In genomic region chr9:51766175-51767062, GRCm38 (mm10) we compare ENCODE assay signal across 7 mouse cellular contexts. TPM values are rescaled to one million over a fixed set of nuclear protein-coding genes. Genes with fewer than 3 reads are reported as not detected.
DNase-seq lines count a peak whose midpoint lies in the region; ATAC-seq lines count a peak whose summit lies in the region.

No protein-coding gene starts in this region.

- peak overlapping the region; percentile 86; the same call in 1 of the 2 replicates for H3K27ac ChIP-seq in hindbrain, embryonic 12.5 days
- H3K27ac ChIP-seq in limb, embryonic 13.5 days, result no peak overlapping the region
- no peak overlapping the region for H3K27ac ChIP-seq in neural tube, embryonic 11.5 days (ENCODE audit: low read depth, low read length)

- peaks cover 18% of the 10 kb centered on the region for H3K4me1 ChIP-seq in hindbrain, embryonic 12.5 days
- peaks cover 25% of the 10 kb centered on the region for H3K4me1 ChIP-seq in limb, embryonic 13.5 days
- H3K4me1 ChIP-seq in neural tube, embryonic 11.5 days (ENCODE audit: control insufficient read depth, insufficient read depth, low read length), result peaks cover 4% of the 10 kb centered on the region; the same call in 1 of the 2 replicates

- no peaks in the 10 kb centered on the region for H3K36me3 ChIP-seq in hindbrain, embryonic 12.5 days
- H3K36me3 ChIP-seq in limb, embryonic 13.5 days, result no peaks in the 10 kb centered on the region
- H3K36me3 ChIP-seq in neural tube, embryonic 11.5 days (ENCODE audit: control insufficient read depth, insufficient read depth, low read length), result no peaks in the 10 kb centered on the region

- H3K9me3 ChIP-seq in hindbrain, embryonic 12.5 days (replicated peaks), result no peaks in the 10 kb centered on the region
- H3K9me3 ChIP-seq in limb, embryonic 13.5 days, result no peaks in the 10 kb centered on the region
- no peaks in the 10 kb centered on the region for H3K9me3 ChIP-seq in neural tube, embryonic 11.5 days (ENCODE audit: control insufficient read depth, low read length)

- under 1% methylated on average over 29 of the region's 29 CpGs for WGBS in hindbrain, embryonic 12.5 days
- under 1% methylated on average over 17 of the region's 29 CpGs for WGBS in limb, embryonic 13.5 days
- WGBS in neural tube, embryonic 11.5 days, result 0% methylated on average over 29 of the region's 29 CpGs

- DNase-seq in CD4-positive helper T cell, adult 2 months (ENCODE audit: low read depth, low spot score), result peak; percentile 29
- peak; percentile 49 to 63 for DNase-seq in cerebellum, postnatal 36 days
- DNase-seq in neural tube, embryonic 11.5 days (ENCODE audit: low spot score), result peak; percentile 69

- peak overlapping the region; percentile 80 for H3K4me2 ChIP-seq in hindbrain, embryonic 12.5 days (replicated peaks)
- peak overlapping the region; percentile 89 for H3K4me2 ChIP-seq in limb, embryonic 13.5 days (replicated peaks)
- peak overlapping the region; percentile 74 for H3K4me2 ChIP-seq in neural tube, embryonic 11.5 days (ENCODE audit: low read depth)

- ATAC-seq in CD4-positive, CD25-positive, alpha-beta regulatory T cell, adult 4 months, result peak; percentile 25
- peak; percentile 46 for ATAC-seq in hindbrain, embryonic 12.5 days (ENCODE audit: low FRiP score)
- ATAC-seq in limb, embryonic 13.5 days (ENCODE audit: low FRiP score, low read depth), result no peak
- peak; percentile 54 for ATAC-seq in neural tube, embryonic 11.5 days (ENCODE audit: insufficient read depth, low FRiP score, low TSS enrichment)
- ATAC-seq in megakaryocyte-erythroid progenitor cell, adult 5-6 weeks (replicated peaks; ENCODE audit: low FRiP score, low TSS enrichment, poor library complexity, severe bottlenecking), result no peak

- H3K27me3 ChIP-seq in hindbrain, embryonic 12.5 days, result peaks cover 19% of the 10 kb centered on the region
- peaks cover 65% of the 10 kb centered on the region for H3K27me3 ChIP-seq in limb, embryonic 13.5 days
- H3K27me3 ChIP-seq in neural tube, embryonic 11.5 days (ENCODE audit: control insufficient read depth, insufficient read depth, low read length), result peaks cover 5% of the 10 kb centered on the region; the same call in 1 of the 2 replicates

- H3K4me3 ChIP-seq in hindbrain, embryonic 12.5 days, result peak overlapping the region; percentile 73
- peak overlapping the region; percentile 74 for H3K4me3 ChIP-seq in limb, embryonic 13.5 days
- peak overlapping the region; percentile 67 for H3K4me3 ChIP-seq in neural tube, embryonic 11.5 days (ENCODE audit: low read depth, low read length)

- peak overlapping the region; percentile 74 for H3K9ac ChIP-seq in hindbrain, embryonic 12.5 days
- peak overlapping the region; percentile 77 for H3K9ac ChIP-seq in limb, embryonic 13.5 days
- H3K9ac ChIP-seq in neural tube, embryonic 11.5 days (ENCODE audit: low read length), result peak overlapping the region; percentile 65; the same call in 1 of the 2 replicates

RNA-seq across cellular contexts. Expression of gene Arhgap20, which starts 1.3 kb away (rescaled TPM):
- 1 to 10 TPM; 2.4 to 3.3 TPM for polyA plus RNA-seq in CD4-positive, CD25-positive, alpha-beta regulatory T cell, adult 4 months (2017; shearing (Covaris generic))
- 12.5 and 14.8 TPM in 2 replicates for polyA plus RNA-seq in hindbrain, embryonic 12.5 days (2016; fragmentation: Nextera tagmentation; extraction: Ambion mirVana)
- 10.7 and 11.4 TPM in 2 replicates for polyA plus RNA-seq in limb, embryonic 13.5 days (2015; fragmentation: Nextera tagmentation; extraction: Ambion mirVana)
- polyA plus RNA-seq in neural tube, embryonic 11.5 days (2014; fragmentation: Nextera tagmentation; extraction: Ambion mirVana), result 7.1 and 7.7 TPM in 2 replicates
- total RNA-seq in megakaryocyte-erythroid progenitor cell, adult 5-6 weeks (2014; fragmentation: Nextera tagmentation), result 0.37 TPM in 1 of 2 replicates, not detected in the other
- not detected in 2 replicates for total RNA-seq in megakaryocyte-erythroid progenitor cell, adult 5-6 weeks (2017)

Comparison
In these comparisons a context has a peak if more than half of its experiments do, and no peak if none do; other contexts are left out.
1. ATAC-seq: peak in CD4-positive, CD25-positive, alpha-beta regulatory T cell, adult 4 months (single experiment), hindbrain, embryonic 12.5 days (single experiment) and neural tube, embryonic 11.5 days (single experiment); none in limb, embryonic 13.5 days (single experiment) and megakaryocyte-erythroid progenitor cell, adult 5-6 weeks (single experiment).
2. Peak in every context shown above with its lines, with median percentiles within 50 percentile points of each other: DNase-seq, H3K4me2 ChIP-seq, H3K4me3 ChIP-seq and H3K9ac ChIP-seq.